Mouse (Mus musculus) G1E (cell line): ENCODE data around the gene Ric8a.

ENCODE experiments used
- CTCF ChIP-seq: IDR thresholded peaks from 2 replicates; pipeline ENCODE4 v1.5.1; 2012; ENCODE audit warnings: low read depth, low read length, inconsistent platforms, mixed read lengths
- POLR2AphosphoS5 ChIP-seq: IDR thresholded peaks from 2 replicates; pipeline ENCODE4 v1.6.1; 2012; ENCODE audit warnings: low read depth, low read length, inconsistent platforms; ENCODE audit not compliant: insufficient replicate concordance
- TAL1 ChIP-seq: conservative IDR thresholded peaks from 2 replicates; pipeline ENCODE4 v1.6.1; 2012; ENCODE audit warnings: low read depth, low read length, inconsistent platforms, mixed read lengths

DNA sequence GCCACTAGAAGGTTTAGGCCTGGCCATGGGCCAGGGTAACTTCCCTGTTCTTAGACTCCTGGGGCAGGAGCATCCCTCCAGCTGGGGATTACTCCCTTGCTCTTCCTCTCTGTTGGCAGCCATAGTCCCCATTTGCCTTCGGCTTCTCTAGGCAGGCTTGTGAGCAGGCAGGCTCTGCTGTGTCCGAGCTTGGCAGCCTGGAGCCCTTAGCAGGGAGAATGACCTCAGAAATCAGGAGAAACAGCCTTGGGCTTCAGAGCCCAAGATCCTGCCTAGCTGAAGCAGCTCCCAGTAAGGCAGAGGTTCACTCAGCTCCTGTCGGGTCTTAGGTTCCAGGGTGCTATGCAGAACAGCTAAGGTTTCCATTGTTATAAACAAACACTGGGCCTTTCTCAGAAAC, 42.4 kb downstream of the Ric8a start:
- TF ChIP-seq CTCF, result no peak
- TF ChIP-seq TAL1, result no peak
- no peak for TF ChIP-seq POLR2AphosphoS5
